8 mouse cellular contexts compared by ENCODE assay signal in genomic region chr5:110108305-110108628, GRCm38 (mm10). TPM values are rescaled to one million over a fixed set of nuclear protein-coding genes. Genes with fewer than 3 reads are reported as not detected.
A peak's percentile ranks its signal among the peaks of the same experiment; 100 is the strongest.
DNase-seq lines count a peak whose midpoint lies in the region; ATAC-seq lines count a peak whose summit lies in the region.

No protein-coding gene starts in this region.

- H3K27me3 ChIP-seq in kidney, embryonic 15.5 days = no peaks in the 10 kb centered on the region
- no peaks in the 10 kb centered on the region for H3K27me3 ChIP-seq in embryonic facial prominence, embryonic 14.5 days (replicated peaks; ENCODE audit: control insufficient read depth, insufficient read depth, low read length)
- no peaks in the 10 kb centered on the region for H3K27me3 ChIP-seq in limb, embryonic 10.5 days (ENCODE audit: low read depth, poor library complexity, severe bottlenecking)

- peaks cover 16% of the 10 kb centered on the region for H3K4me1 ChIP-seq in kidney, embryonic 15.5 days
- peaks cover 12% of the 10 kb centered on the region; the same call in 1 of the 2 replicates for H3K4me1 ChIP-seq in embryonic facial prominence, embryonic 14.5 days (ENCODE audit: control insufficient read depth, insufficient read depth, low read length)
- peaks cover 20% of the 10 kb centered on the region for H3K4me1 ChIP-seq in limb, embryonic 10.5 days

- H3K4me3 ChIP-seq in kidney, embryonic 15.5 days (replicated peaks) = peak overlapping the region; percentile 90
- peak overlapping the region; percentile 76 for H3K4me3 ChIP-seq in embryonic facial prominence, embryonic 14.5 days (ENCODE audit: low read depth, low read length)
- H3K4me3 ChIP-seq in limb, embryonic 10.5 days = peak overlapping the region; percentile 93

- DNase-seq in kidney, adult 18-20 months = no peak
- no peak for DNase-seq in embryonic facial prominence, embryonic 14.5 days (ENCODE audit: low spot score)
- no peak for DNase-seq in limb, embryonic 10.5 days (ENCODE audit: low spot score)
- no peak for DNase-seq in ovary, adult 18-20 months (ENCODE audit: low spot score)
- DNase-seq in gastrocnemius, postnatal 10 days = no peak

- H3K4me2 ChIP-seq in kidney, embryonic 15.5 days = peak overlapping the region; percentile 84
- H3K4me2 ChIP-seq in embryonic facial prominence, embryonic 14.5 days (ENCODE audit: low read depth, low read length) = peak overlapping the region; percentile 80

- WGBS in kidney, embryonic 15.5 days = under 1% methylated on average over 7 of the region's 7 CpGs
- WGBS in embryonic facial prominence, embryonic 14.5 days = under 1% methylated on average over 7 of the region's 7 CpGs
- 1% methylated on average over 7 of the region's 7 CpGs for WGBS in limb, embryonic 10.5 days

- ATAC-seq in kidney, embryonic 15.5 days (replicated peaks; ENCODE audit: low FRiP score) = no peak
- no peak for ATAC-seq in embryonic facial prominence, embryonic 14.5 days (ENCODE audit: low read depth)
- ATAC-seq in monocyte, adult 5-6 weeks (replicated peaks; ENCODE audit: insufficient number of reproducible peaks, low FRiP score, low TSS enrichment, poor library complexity, severe bottlenecking) = peak; percentile 65; the same call in 1 of the 2 replicates
- ATAC-seq in cerebellum, adult (ENCODE audit: insufficient number of reproducible peaks, low FRiP score, low TSS enrichment) = no peak

- H3K27ac ChIP-seq in kidney, embryonic 15.5 days = peak overlapping the region; percentile 100
- peak overlapping the region; percentile 99; the same call in 1 of the 2 replicates for H3K27ac ChIP-seq in embryonic facial prominence, embryonic 14.5 days (replicated peaks; ENCODE audit: low read depth, low read length)
- peak overlapping the region; percentile 98 for H3K27ac ChIP-seq in limb, embryonic 10.5 days

- no peaks in the 10 kb centered on the region for H3K9me3 ChIP-seq in kidney, embryonic 15.5 days (replicated peaks)
- H3K9me3 ChIP-seq in embryonic facial prominence, embryonic 14.5 days (ENCODE audit: control insufficient read depth, low read length) = no peaks in the 10 kb centered on the region
- no peaks in the 10 kb centered on the region for H3K9me3 ChIP-seq in limb, embryonic 10.5 days (replicated peaks)

- H3K9ac ChIP-seq in kidney, embryonic 15.5 days = peak overlapping the region; percentile 87; the same call in 1 of the 2 replicates
- no peak overlapping the region for H3K9ac ChIP-seq in embryonic facial prominence, embryonic 14.5 days (ENCODE audit: low read depth, low read length)

- H3K36me3 ChIP-seq in kidney, embryonic 15.5 days = peaks cover 48% of the 10 kb centered on the region
- peaks cover 45% of the 10 kb centered on the region for H3K36me3 ChIP-seq in embryonic facial prominence, embryonic 14.5 days (ENCODE audit: control insufficient read depth, insufficient read depth, low read length)
- H3K36me3 ChIP-seq in limb, embryonic 10.5 days = peaks cover 51% of the 10 kb centered on the region

RNA-seq across cellular contexts. Expression of gene Gtpbp6, which starts 0.3 kb away (rescaled TPM):
- polyA plus RNA-seq in kidney, embryonic 15.5 days (2015; fragmentation: Nextera tagmentation; extraction: Ambion mirVana) = 32.3 and 34.9 TPM in 2 replicates
- 25.8 and 28.2 TPM in 2 replicates for polyA plus RNA-seq in embryonic facial prominence, embryonic 14.5 days (2014; fragmentation: Nextera tagmentation; extraction: Ambion mirVana)
- 34.3 and 35.3 TPM in 2 replicates for polyA plus RNA-seq in limb, embryonic 10.5 days (2016; fragmentation: Nextera tagmentation; extraction: Ambion mirVana)
- 31.9 to 41.2 TPM (median 37.7 TPM) in 3 replicates for total RNA-seq in monocyte, adult 5-6 weeks (2017)
- 10 to 100 TPM; 19.6 to 22.5 TPM for total RNA-seq in gastrocnemius, postnatal 10 days (2021)

RNA-seq across cellular contexts. Expression of gene Zfp605, which starts 1.6 kb away (rescaled TPM):
- polyA plus RNA-seq in kidney, embryonic 15.5 days (2015; fragmentation: Nextera tagmentation; extraction: Ambion mirVana) = 3.8 and 5.7 TPM in 2 replicates
- 4.0 and 4.8 TPM in 2 replicates for polyA plus RNA-seq in embryonic facial prominence, embryonic 14.5 days (2014; fragmentation: Nextera tagmentation; extraction: Ambion mirVana)
- 4.4 and 5.2 TPM in 2 replicates for polyA plus RNA-seq in limb, embryonic 10.5 days (2016; fragmentation: Nextera tagmentation; extraction: Ambion mirVana)
- 6.8 to 11.4 TPM (median 11.3 TPM) in 3 replicates for total RNA-seq in monocyte, adult 5-6 weeks (2017)
- total RNA-seq in gastrocnemius, postnatal 10 days (2021) = 1 to 10 TPM; 3.1 to 3.2 TPM

RNA-seq across cellular contexts. Expression of gene Plcxd1, which starts 8.5 kb away (rescaled TPM):
- 1.4 and 1.6 TPM in 2 replicates for polyA plus RNA-seq in kidney, embryonic 15.5 days (2015; fragmentation: Nextera tagmentation; extraction: Ambion mirVana)
- polyA plus RNA-seq in embryonic facial prominence, embryonic 14.5 days (2014; fragmentation: Nextera tagmentation; extraction: Ambion mirVana) = 1.7 and 1.8 TPM in 2 replicates
- polyA plus RNA-seq in limb, embryonic 10.5 days (2016; fragmentation: Nextera tagmentation; extraction: Ambion mirVana) = 1.8 and 2.1 TPM in 2 replicates
- 0.10 to 2.3 TPM in 2 of 3 replicates, not detected in the other for total RNA-seq in monocyte, adult 5-6 weeks (2017)
- under 1 TPM in 1 of 2 experiments, not detected in 1; 0.07 TPM for total RNA-seq in gastrocnemius, postnatal 10 days (2021)

RNA-seq across cellular contexts. Expression of gene Gm35315, which starts 14.0 kb away (rescaled TPM):
- polyA plus RNA-seq in kidney, embryonic 15.5 days (2015; fragmentation: Nextera tagmentation; extraction: Ambion mirVana) = 1.5 and 2.2 TPM in 2 replicates
- 0.71 and 1.0 TPM in 2 replicates for polyA plus RNA-seq in embryonic facial prominence, embryonic 14.5 days (2014; fragmentation: Nextera tagmentation; extraction: Ambion mirVana)
- 1.9 and 2.0 TPM in 2 replicates for polyA plus RNA-seq in limb, embryonic 10.5 days (2016; fragmentation: Nextera tagmentation; extraction: Ambion mirVana)
- 0.39 to 0.76 TPM in 2 of 3 replicates, not detected in the other for total RNA-seq in monocyte, adult 5-6 weeks (2017)
- under 1 TPM; 0.28 to 0.34 TPM for total RNA-seq in gastrocnemius, postnatal 10 days (2021)

RNA-seq across cellular contexts. Expression of gene Chfr, which starts 27.4 kb away (rescaled TPM):
- polyA plus RNA-seq in kidney, embryonic 15.5 days (2015; fragmentation: Nextera tagmentation; extraction: Ambion mirVana) = 35.3 and 38.1 TPM in 2 replicates
- polyA plus RNA-seq in embryonic facial prominence, embryonic 14.5 days (2014; fragmentation: Nextera tagmentation; extraction: Ambion mirVana) = 35.6 and 38.7 TPM in 2 replicates
- 30.4 and 31.4 TPM in 2 replicates for polyA plus RNA-seq in limb, embryonic 10.5 days (2016; fragmentation: Nextera tagmentation; extraction: Ambion mirVana)
- total RNA-seq in monocyte, adult 5-6 weeks (2017) = 84.6 to 106 TPM (median 89.6 TPM) in 3 replicates
- total RNA-seq in gastrocnemius, postnatal 10 days (2021) = 10 to 100 TPM; 14.9 to 21.0 TPM
